Comparison of ENCODE assay signal across 8 mouse cellular contexts in the genomic region with DNA sequence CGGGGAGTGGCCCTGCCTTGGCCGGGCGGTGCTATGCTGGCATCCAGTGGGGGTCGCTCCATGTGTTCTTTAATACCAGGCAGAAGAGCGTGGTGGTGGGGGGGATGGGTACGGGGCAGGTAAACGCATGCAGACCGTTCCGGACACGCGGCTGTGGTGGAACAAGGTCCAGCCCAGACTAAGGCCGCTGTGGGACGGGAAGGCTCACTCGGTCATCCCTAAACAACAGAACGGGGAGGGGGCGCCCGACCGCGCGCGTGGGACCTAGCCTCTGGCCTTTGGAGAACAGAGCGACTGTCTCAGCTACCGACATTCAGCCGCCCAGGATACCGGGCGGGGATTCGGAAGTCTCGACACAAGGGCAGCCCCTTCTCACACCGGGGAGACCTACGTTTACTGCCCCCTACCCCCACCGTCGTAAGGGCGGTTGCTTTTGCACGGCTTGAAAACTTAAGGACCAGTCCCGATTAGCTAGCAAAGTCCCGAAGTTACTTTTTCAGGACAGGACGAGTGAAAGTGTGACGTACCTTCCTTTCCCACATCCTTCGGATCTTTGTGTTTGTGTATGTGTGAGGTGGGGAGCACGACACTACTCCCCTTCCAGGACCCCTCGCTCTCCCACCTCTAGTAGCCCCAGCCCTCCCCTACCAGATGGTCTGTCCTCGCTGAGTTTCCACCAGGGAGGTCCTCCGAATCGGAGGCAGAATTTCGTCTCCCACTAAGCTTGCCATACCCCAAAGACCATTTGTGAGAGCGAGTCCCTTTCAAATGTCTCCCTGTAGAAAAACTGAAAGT. TPM values are rescaled to one million over a fixed set of nuclear protein-coding genes. Genes with fewer than 3 reads are reported as not detected.
DNase-seq lines count a peak whose midpoint lies in the region; ATAC-seq lines count a peak whose summit lies in the region.

No protein-coding gene starts in this region.

- H3K4me1 ChIP-seq in embryonic facial prominence, embryonic 15.5 days, result peaks cover 3% of the 10 kb centered on the region; the same call in 1 of the 2 replicates
- peaks cover 3% of the 10 kb centered on the region; the same call in 1 of the 2 replicates for H3K4me1 ChIP-seq in heart, embryonic 16.5 days (ENCODE audit: control insufficient read depth, insufficient read depth, low read length)

- ATAC-seq in cerebellum, adult (ENCODE audit: insufficient number of reproducible peaks, low FRiP score, low TSS enrichment), result peak; percentile 53; the same call in 1 of the 2 replicates
- ATAC-seq in embryonic facial prominence, embryonic 15.5 days (ENCODE audit: insufficient number of reproducible peaks, low FRiP score, low TSS enrichment, low read depth), result peak; percentile 63
- ATAC-seq in heart, embryonic 16.5 days (replicated peaks; ENCODE audit: extremely low read depth, insufficient read depth, low FRiP score), result peak; percentile 46

- H3K9ac ChIP-seq in embryonic facial prominence, embryonic 15.5 days, result peak overlapping the region; percentile 35
- H3K9ac ChIP-seq in heart, embryonic 16.5 days (ENCODE audit: low read length), result peak overlapping the region; percentile 95

- no peaks in the 10 kb centered on the region for H3K27me3 ChIP-seq in embryonic facial prominence, embryonic 15.5 days
- H3K27me3 ChIP-seq in heart, embryonic 16.5 days (ENCODE audit: control insufficient read depth, insufficient read depth, low read length), result no peaks in the 10 kb centered on the region

- H3K9me3 ChIP-seq in embryonic facial prominence, embryonic 15.5 days (replicated peaks), result no peaks in the 10 kb centered on the region
- no peaks in the 10 kb centered on the region for H3K9me3 ChIP-seq in heart, embryonic 16.5 days (replicated peaks; ENCODE audit: control insufficient read depth, low read length)

- H3K4me3 ChIP-seq in embryonic facial prominence, embryonic 15.5 days (replicated peaks), result peak overlapping the region; percentile 74
- peak overlapping the region; percentile 74 for H3K4me3 ChIP-seq in heart, embryonic 16.5 days (ENCODE audit: low read length)
- H3K4me3 ChIP-seq in macrophage (ENCODE audit: inconsistent target), result peak overlapping the region; percentile 82

- peak overlapping the region; percentile 84 for H3K27ac ChIP-seq in embryonic facial prominence, embryonic 15.5 days (replicated peaks)
- peak overlapping the region; percentile 89 for H3K27ac ChIP-seq in heart, embryonic 16.5 days (ENCODE audit: low read length)
- peak overlapping the region; percentile 86 for H3K27ac ChIP-seq in macrophage

- under 1% methylated on average over 46 of the region's 46 CpGs for WGBS in embryonic facial prominence, embryonic 15.5 days
- WGBS in heart, embryonic 16.5 days, result under 1% methylated on average over 46 of the region's 46 CpGs
- under 1% methylated on average over 46 of the region's 46 CpGs for WGBS in macrophage (ENCODE audit: missing documents)

- H3K4me2 ChIP-seq in embryonic facial prominence, embryonic 15.5 days (replicated peaks), result peak overlapping the region; percentile 99
- peak overlapping the region; percentile 93 for H3K4me2 ChIP-seq in heart, embryonic 16.5 days (ENCODE audit: low read depth, low read length)

- DNase-seq in cerebellum, adult 9-11 months, result no peak
- DNase-seq in adrenal gland, adult 18-20 months (ENCODE audit: low spot score in 2 of 2), result peak; percentile 51 to 63
- peak; percentile 15 for DNase-seq in layer of hippocampus, adult 9-11 months
- DNase-seq in spleen, postnatal 10 days (ENCODE audit: low spot score in 2 of 2), result peak; percentile 64 to 65

- H3K79me2 ChIP-seq in macrophage (ENCODE audit: inconsistent target), result peaks cover 54% of the 10 kb centered on the region

- H3K36me3 ChIP-seq in embryonic facial prominence, embryonic 15.5 days, result no peaks in the 10 kb centered on the region
- 0 out of 2 replicates have a peak, but pooled peaks cover 4% of the 10 kb centered on the region for H3K36me3 ChIP-seq in heart, embryonic 16.5 days (ENCODE audit: control insufficient read depth, insufficient read depth)
- peaks cover 6% of the 10 kb centered on the region; the same call in 1 of the 2 replicates for H3K36me3 ChIP-seq in macrophage (ENCODE audit: inconsistent target)

RNA-seq across cellular contexts. Expression of gene Cdk6, which starts 1.7 kb away (rescaled TPM):
- total RNA-seq in adrenal gland, adult 18-20 months (2021), result 10 to 100 TPM in 1 of 2 experiments, 1 to 10 TPM in 1; 9.5 to 17.1 TPM
- 33.3 and 36.0 TPM in 2 replicates for polyA plus RNA-seq in embryonic facial prominence, embryonic 15.5 days (2015; fragmentation: Nextera tagmentation; extraction: Ambion mirVana)
- polyA plus RNA-seq in heart, embryonic 16.5 days (2015; fragmentation: Nextera tagmentation; extraction: Ambion mirVana), result 37.7 and 39.3 TPM in 2 replicates
- total RNA-seq in macrophage (2018; cell fraction: chromatin; rRNA removed), result 1,000 to 10,000 TPM in 1 of 26 experiments, 100 to 1,000 TPM in 24, 10 to 100 TPM in 1; 90.3 to 1,159 (median 221) TPM
- total RNA-seq in macrophage (2018; cell fraction: cytosol; rRNA removed), result 100 to 1,000 TPM in 1 of 26 experiments, 10 to 100 TPM in 25; 36.6 to 113 (median 61.9) TPM
- 100 to 1,000 TPM in 24 of 26 experiments, 10 to 100 TPM in 2; 91.9 to 814 (median 168) TPM for total RNA-seq in macrophage (2018; cell fraction: nucleus; rRNA removed)
- polyA plus RNA-seq in macrophage (2018), result 15.0 to 53.3 TPM (median 24.2 TPM) in 3 replicates
